Mouse (Mus musculus): ENCODE data around the gene Padi3. TPM values are rescaled to one million over a fixed set of nuclear protein-coding genes. Genes with fewer than 3 reads are reported as not detected.

Gene Padi3
- under 1 TPM; 0.07 to 0.17 TPM for total RNA-seq (2021)
- long read RNA-seq, experiment 1, partial matches to known transcripts: 0 of 1 reads
- long read RNA-seq, experiment 1, other reads (novel, unspliced or antisense): 1 of 1 reads
- long read RNA-seq, experiment 2: 0 reads

DNA sequence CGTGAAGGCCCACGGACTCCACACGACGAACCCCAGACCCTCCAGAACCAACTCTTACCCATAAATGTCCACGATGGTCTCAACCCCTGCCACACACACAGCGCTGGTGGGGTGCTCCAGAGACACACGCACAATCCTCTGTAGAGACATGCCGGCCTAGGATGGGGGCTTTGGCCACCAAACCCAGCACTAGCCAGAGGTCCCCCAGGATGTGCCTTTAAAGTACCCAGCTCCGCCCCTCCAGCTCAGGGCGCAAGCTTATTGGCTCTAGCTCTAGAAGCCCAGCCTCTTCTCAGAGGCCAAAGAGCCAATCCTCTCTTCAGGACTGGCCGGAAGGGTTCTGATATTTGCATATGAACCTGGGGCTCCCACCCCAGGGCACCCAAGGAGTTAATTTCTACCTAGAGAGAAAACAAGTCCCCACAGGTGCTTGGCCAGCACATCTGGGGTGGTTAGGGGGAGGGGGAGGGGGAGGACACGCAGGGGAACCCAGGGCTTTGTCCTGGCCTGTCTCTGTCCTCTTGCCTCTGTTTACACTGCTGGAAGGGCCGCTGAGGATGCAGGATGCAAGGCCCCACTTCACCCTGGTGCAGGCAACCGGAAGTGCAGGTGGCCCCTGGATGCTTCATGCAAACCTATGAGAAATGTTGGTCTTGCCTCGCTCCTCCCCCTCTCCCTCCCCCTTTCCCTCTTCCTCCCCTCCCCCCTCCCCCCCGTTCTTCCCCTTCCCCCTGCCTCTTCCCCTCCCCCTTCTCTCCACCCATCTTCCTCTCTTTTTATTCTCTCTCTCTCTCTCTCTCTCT lies at the start of gene Padi3:
Gene Padi3 (minus strand): TSS at position 191 of the 803 bp plus-strand sequence.
- intact Hi-C loops (cut with DNase I): loop anchor here (5.0 kb wide), 1 partner anchor 147 kb away; no protein-coding TSS in a partner anchor

DNA sequence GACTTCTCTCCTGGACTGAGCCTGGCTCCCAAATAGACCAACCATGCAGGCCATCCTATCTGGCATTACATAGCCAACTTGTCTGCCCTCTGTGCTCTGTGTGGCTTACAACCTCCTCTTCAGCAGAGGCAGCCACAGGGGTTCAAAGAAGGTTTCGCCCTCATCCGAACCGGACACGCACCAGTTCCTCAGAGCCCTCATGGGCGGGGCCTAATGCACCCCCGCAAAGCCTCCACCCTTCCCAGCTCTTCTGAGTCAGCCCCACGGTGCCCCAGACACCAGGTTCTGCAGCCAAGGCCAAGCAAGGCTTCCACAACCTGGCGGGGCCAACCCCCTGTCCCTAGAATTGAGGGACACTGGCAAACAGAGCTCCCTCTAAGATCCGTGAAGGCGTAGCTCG lies 48.8 kb upstream of the Padi3 start:
- DNase-seq: no peak
- intact Hi-C loops (cut with DNase I): no loop called here

More for the DNA sequence above, at the start of gene Padi3:
- no peak for DNase-seq

DNA sequence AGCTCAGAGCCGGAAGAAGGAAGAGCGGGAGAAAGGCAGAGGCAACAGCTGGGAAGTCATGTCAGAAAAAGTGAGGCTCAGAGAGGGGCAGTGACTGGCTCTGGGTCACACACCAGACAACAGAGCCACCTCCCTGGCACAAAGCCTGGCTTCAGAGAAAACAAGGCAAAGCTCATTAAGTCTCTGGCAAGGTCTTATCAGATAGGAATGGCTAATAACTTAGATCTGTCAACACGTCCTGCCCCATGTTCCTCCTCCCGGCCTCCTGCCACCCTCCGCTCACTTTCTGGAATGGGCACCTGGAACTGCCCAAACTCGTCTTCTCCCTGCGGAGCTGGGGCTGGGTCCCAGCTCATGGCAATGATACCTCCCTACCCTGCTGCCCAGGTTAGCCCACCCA lies 47.4 kb upstream of the Padi3 start:
- intact Hi-C loops (cut with DNase I): no loop called here
- no peak for DNase-seq

DNA sequence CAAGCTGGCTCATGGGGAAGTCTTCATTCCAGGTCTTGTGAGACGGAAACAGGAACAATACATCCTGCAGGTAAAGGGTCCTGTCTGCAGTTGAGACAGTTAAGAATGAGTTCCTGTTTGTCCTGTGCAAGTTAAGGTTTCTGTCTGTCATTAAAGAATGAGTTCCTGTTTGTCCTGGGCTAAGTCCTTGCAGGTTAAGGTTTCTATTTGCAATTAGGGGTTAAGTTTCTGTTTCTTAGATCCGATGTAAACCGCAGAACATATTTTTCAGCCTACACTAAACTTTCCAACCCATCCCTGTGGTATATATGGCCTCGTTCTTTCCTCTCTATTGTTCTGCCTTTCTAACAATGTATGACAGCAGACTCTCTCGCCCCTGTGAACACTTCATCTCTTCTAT lies 46.6 kb upstream of the Padi3 start:
- intact Hi-C loops (cut with DNase I): no loop called here
- no peak for DNase-seq

DNA sequence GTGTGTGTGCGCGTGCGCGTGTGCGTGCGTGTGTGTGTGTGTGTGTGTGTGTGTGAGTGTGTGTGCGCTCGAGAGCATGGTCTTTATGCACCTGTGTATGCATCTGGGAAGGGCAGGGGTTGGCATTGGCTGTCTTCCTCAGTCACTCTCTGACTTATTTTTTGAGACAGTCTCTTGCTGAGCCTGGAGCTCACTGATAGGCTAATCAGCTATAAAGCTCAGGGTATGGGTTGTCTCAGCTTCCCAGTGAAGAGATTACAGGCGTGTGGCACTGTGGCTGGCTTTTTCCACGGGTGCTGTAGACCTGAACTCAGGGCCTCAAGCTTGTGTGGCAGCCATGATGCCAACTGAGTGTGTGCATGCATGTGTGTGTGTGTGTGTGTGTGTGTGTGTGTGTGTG lies 44.7 kb upstream of the Padi3 start:
- intact Hi-C loops (cut with DNase I): no loop called here
- DNase-seq: no peak

DNA sequence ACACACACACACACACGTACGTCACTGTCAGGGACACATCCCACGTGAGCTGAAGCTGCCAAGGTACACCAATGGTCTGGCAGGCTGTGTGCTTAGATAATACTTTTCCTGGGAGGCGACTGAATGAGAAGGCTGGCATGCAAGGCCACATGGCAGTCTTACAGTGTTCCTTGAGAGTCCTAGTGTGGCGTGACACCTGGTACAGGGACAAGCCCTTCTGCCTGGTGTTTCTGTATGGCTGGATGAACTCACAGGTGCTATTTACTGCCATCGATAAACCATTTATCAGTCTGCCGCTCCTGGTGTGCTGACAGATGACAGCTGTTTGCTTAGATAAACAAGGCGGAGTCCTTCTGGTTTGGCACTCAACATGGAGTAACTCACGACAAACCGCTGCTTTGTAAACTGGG lies 44.0 kb upstream of the Padi3 start:
- intact Hi-C loops (cut with DNase I): no loop called here
- DNase-seq: no peak

DNA sequence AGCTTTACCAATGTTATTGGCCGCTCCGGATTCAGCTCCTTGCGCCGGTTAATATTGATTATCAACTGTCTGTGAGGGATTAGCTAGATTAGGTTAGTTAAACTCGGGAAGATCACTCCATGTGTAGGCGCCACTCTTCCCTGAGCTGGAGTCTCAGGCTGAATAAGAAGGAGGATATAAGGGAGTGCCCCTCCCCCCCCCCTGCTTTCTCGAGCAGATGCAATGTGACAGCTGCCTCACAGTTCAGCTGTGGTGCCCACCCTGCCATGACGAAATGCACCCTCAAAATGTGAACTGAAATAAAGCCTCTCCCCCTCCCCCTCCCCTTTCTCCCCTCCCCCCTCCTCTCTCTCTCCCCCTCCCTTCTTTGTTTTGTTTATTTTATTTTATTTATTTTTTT lies 43.2 kb upstream of the Padi3 start:
- DNase-seq: no peak
- intact Hi-C loops (cut with DNase I): no loop called here

DNA sequence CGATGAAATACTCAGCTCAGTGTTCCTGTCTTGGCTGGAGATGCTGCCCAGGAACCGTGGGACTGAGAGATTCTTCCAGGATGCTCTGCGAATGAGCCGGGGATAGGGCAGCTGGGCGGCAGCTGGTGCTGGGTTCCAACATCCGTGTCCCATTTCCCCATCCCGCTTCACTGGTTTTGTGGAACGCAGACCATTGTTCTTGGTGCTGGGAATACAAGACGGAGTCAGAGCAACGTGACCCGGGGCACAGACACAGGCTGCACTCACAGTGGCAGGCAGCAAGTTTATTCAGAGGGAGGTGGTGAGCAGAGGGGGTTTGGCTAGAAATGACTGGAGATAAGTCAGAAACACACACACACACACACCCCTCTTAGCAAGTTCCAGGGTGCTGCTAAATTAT lies 38.9 kb upstream of the Padi3 start:
- DNase-seq: no peak
- intact Hi-C loops (cut with DNase I): no loop called here

DNA sequence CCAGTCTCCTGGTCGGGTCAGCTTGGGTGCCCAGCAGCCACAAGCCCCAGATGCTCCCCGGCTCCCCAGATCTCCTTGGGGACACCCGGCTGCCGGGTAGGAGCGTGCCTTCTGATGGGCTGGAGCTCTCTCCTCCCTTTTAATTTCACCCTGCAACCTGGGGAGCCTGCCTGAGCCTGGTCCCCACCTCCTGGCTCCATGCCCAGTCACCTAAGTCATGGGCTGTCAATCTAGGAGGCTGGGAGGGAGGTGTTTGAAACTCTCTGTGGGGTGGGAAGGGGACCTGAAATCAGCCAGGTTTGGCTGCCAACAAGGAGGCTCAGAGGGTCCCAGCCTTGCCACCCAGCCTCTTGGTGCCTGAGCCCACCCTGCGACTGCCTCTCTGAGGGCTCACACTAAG lies 35.2 kb upstream of the Padi3 start, which contains the start of gene Padi1:
Gene Padi1 (minus strand): TSS at position 113 of the 400 bp plus-strand sequence.
- DNase-seq: no peak
- intact Hi-C loops (cut with DNase I): no loop called here

DNA sequence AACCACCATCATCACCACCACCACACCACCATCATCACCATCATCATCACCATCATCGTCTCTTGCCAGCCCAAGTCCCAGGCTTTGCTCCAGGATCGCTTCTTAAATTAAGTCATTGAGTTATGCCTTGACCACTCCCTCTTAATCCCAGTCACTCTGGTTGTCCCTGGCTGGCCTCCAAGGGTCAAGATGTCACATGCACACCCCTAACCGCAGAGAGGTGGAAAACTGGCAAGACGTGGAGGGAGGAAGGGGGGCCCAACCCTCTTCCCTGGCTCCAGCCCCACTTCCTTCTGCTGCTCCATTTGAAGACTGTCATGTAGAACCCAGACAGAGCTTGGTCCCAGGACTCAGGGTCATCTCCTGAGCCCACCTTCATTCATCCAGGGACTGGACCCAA lies 34.5 kb upstream of the Padi3 start:
- intact Hi-C loops (cut with DNase I): no loop called here
- DNase-seq: no peak

DNA sequence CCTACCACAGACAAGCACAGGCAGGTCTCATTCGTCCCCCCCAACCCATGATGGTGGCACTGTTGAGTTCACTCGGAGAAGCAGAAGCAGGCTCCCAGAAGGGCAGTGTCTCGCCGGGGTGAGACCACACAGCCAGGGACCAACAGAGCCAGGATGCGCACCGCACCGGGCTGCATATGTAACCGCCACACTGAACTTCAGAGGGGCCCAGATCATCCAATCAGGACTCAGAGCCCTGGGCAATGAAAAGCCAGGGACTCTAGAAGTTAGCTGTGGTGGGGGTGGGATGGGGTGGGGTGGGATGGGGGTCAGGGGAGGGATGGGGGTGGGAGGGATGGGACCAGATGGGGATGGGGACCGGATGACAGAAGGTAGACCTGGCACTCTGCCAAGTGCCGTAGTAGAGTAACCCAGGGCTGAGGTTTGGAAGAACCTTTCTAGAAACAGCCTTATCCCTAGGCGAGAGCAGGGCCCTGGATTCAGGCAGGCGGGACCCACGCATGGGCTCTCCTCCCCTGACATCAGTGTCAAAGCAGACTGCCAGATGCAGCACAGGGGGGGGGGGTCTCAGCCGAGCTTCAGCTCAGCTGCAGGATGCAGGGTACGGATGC lies 33.3 kb upstream of the Padi3 start:
- DNase-seq: no peak
- intact Hi-C loops (cut with DNase I): no loop called here

DNA sequence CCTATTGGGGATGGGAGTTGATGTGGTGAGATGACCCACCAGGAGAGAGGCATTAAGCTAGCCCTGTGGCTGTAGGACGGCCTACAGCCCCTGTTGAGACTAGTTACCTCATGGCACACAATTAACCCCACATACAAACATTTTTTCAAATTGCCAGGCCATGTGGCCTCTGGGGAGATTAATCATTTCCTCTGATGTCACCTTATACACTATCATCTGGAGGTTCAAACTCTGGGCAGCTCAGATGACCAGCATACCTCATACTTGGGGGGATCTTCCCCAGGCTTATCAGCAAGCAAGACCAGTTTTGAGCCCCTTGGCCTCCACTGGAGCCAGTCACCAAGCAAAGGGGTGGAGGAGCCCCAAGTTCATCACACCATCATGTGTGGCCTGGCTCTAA lies 32.5 kb upstream of the Padi3 start:
- intact Hi-C loops (cut with DNase I): no loop called here
- DNase-seq: no peak

DNA sequence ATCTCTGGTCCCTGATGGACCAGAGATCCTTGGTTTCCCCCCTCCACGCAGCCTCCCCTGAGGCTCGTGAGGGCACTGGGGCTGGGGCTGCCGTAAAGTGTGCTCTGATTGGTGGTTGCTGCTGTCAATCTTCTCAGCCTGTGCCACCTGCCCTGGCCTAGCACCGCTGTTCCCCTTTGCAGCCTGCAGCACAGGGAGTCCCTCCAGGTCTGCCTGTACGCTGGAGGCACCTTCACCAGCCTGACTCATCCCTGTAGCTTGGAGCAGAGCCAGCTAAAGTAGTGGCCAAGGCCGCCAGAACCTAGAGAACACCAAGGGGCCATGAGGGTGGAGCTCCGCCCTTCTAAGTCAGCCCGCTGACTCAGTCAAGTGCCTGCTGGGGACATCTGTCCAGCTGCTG lies 27.4 kb upstream of the Padi3 start:
- peak in 1 of 2 experiments; percentile 27 for DNase-seq
- intact Hi-C loops (cut with DNase I): no loop called here

DNA sequence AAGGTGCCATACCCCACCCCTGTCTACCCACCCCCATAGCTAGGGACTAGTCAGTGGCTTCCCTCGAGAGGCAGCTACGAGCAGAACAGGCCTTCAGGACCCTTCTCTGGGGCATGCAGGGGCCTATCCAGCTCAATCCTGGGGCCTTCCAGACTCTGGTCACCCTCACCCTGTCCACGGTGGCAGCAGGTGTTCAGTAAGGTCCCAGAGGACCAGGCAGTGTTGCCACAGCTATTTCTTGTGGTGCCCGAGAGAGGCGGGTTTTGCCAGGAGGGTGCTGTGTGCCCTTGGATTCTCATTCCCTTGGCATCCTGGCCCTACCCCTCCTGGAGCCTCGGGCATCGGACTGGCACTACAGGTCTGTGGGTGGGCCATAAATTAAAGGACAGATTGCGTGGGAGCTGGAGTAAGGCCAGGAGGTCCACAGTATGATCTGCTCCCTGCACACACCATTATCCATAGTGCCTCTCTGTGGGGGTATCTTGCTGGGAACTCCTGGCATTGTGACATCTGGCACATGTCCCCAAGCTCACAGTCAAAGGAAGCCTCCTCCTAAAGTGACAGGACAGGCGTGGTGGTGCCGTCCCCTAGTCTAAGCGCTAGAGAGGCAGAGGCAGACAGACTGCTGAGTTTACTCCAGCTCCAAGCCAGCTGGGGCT lies 25.9 kb upstream of the Padi3 start:
- intact Hi-C loops (cut with DNase I): no loop called here

DNA sequence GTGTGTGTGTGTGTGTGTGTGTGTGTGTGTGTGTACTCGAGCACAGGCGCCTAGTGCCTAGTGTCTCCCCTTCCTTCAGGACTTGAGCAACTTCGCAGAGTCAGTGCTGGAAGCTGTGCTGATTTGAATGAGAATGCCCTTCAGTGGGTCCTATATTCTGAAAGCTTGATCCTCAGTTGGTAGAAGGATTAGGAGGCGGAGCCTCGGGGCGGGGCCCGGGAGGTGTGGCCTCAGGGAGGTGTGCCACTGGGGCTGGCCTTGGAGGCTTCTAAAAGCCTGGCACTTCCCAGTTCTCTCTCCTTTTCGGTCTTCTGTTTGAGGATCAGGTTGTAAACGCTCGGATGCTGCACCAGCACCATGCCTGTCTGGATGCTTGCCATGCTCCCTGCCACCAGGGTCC lies 25.2 kb upstream of the Padi3 start:
- intact Hi-C loops (cut with DNase I): no loop called here
- DNase-seq: no peak

More for the DNA sequence above, 25.9 kb upstream of the Padi3 start:
- DNase-seq: no peak

DNA sequence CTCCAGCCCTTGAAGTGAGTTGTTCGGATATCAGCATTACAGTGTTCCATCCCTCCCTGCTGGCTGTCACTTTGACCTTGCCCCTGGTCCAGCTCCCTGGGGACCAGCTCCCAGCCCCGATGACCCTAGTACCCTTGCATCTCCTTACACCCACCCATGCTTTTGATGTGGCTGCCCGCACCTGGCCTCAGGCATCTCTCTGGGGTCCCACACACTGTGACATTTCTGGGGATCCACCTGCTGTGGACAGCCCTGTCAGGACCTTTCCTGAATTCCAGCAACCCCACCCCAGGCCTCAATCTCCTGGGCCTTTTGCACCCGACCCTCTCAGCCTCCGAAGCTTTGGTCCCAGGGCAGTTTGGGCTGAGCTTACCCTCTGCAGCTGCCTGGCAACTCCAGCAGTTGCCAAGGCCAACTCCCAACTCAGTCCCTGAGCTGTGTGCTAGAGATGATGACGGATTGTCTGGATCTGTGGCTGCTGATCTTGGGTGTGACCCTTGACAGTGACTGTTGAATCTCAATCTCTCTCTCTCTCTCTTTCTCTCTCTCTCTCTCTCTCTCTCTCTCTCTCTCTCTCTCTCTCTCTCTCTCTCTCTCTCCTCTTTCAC lies 24.0 kb upstream of the Padi3 start:
- no peak for DNase-seq
- intact Hi-C loops (cut with DNase I): no loop called here

DNA sequence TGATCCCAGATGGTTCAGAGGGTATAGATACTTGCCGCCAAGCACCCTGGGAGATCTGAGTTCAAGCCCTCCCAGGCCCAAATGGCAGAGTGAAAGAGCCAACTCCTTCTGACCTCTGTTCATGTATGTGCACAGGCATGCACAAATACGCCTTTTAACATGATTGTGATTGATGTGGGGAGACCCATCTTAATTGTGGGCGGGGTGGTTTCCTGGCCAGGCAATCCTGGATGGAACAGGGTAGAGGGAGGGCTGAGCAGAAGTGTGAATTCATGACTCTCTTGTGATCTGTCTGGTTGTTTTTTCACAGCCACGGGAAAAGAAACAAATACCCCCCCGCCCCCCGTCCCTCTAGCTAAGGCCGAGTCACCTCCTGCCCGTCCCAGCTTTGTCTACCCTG lies 22.4 kb upstream of the Padi3 start:
- no peak for DNase-seq
- intact Hi-C loops (cut with DNase I): no loop called here

DNA sequence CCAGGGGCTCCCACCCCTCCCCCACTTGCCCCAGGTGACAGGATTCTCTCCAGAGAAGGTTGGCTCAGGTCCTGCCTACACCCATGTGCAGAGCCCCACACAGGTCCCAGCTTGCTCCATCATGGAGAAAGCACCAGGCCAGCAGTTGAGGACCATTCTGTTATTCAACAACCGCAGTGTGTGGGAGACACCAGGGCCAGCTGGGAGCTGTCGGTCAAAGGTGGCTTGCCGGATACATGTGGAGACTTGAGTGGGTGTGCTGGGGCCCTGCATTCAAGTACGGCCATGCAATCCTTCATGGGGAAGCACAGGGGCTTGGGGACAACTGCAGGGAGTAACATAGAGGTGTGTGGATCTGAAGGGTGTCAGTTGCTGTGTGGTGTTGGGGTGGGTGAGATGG lies 21.4 kb upstream of the Padi3 start:
- intact Hi-C loops (cut with DNase I): no loop called here
- no peak for DNase-seq

DNA sequence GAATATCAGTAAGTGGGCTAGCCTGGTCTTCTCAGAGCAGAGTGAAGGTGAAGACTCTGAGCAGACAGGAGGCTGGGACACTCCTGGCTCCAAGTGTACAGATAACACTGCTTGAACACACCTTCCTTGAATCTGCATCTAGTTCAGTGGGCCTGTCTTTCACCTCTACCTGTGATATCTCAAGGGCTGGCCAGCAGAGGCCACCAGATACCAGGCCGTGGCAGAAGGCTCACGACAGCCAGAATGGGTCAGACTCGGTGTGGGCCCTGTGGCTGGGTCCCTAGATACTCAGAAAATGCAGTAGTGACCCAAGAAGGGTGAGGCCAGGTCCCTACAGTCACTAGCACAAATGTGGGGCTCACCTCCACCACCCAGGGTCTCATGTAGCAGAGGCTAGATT lies 16.8 kb upstream of the Padi3 start:
- no peak for DNase-seq
- intact Hi-C loops (cut with DNase I): no loop called here

DNA sequence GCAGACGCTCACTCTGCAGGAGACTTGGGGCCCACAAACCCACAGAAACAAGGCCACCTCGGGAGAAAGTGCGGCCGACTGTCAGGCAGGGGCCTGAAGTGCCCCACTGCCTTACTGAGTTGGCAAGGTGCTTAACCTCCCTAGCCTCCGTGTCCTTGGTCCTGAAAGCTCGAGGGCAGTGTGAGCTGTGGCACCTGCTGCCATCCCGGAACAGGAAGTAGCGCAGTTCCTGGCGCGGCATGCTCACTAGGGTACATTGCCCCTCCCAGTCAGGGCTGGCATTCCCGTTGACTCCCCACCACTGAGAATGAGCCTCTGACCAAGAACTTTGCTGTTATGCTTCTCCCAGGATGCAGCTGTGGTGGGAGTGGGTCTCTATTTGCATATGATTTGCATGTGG lies 15.5 kb upstream of the Padi3 start:
- no peak for DNase-seq
- intact Hi-C loops (cut with DNase I): no loop called here

DNA sequence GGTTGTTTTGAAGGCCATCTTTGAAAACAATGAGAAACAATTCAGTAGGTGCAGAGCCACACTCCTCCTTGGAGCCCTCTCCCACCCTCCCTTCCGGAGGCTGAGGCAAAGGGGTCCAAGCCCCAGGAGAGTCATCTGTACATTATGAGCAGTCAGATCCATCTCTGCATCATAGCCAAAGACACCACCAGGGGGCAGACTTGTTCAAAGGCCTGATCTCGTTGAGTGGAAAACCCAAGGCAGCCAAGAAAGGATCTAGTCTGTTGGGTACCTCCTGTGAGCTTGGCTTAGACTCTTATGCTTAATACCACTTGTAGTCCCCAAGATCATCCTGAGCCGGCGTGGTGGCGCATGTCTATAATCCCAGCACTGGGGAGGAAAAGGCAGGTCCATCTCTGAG lies 11.5 kb upstream of the Padi3 start:
- intact Hi-C loops (cut with DNase I): loop anchor here (2.0 kb wide), 1 partner anchor 81 kb away; no protein-coding TSS in a partner anchor
- DNase-seq: peak; percentile 29 to 57
